Mouse (Mus musculus): Measurements from ENCODE around the gene Espn.
A peak's percentile ranks its signal among the peaks of the same experiment; 100 is the strongest.

The Espn gene

DNA sequence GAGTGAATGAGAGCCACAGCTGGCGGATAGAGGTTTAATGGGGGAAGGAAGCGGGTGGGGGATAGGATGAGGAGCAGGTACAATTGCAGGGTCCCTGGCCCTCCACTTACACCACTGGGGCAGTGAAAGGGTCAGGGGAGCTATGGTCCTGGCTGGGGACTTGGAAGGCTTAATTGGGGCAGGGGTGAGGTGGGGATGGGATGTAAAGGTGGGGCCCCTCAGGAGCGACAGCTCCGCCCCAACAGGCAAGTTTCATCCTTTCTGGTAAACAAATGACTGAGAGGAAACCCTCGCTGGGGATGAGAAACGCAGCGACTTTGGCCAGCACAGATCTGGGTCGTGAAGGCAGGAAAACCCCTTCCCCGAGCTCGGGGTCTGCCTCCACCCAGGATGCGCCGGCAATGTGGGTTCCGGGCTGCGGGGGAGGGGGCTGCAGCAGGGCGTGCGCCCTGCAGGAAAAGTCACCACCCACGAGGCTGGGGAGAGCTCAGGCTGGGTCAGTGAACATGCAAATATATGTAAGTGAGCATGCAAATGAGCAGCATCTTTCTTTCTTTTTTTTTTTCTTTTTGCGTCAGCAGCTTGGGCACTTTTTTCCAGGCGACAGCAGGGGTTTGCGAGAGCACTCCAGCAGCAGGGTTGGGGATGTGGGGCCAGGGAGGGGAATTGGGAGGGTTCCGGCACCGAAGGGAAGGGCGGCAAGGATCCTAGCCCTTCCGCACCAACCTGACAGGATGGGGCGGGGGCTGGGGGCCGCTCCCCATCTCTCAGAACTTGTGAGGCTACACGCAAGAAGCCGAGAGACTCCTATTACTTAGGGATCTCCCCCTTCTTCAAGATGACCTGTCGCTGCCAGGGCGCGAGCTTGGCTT lies 31.6 kb downstream of the Espn start:
- DNase-seq = no peak

DNA sequence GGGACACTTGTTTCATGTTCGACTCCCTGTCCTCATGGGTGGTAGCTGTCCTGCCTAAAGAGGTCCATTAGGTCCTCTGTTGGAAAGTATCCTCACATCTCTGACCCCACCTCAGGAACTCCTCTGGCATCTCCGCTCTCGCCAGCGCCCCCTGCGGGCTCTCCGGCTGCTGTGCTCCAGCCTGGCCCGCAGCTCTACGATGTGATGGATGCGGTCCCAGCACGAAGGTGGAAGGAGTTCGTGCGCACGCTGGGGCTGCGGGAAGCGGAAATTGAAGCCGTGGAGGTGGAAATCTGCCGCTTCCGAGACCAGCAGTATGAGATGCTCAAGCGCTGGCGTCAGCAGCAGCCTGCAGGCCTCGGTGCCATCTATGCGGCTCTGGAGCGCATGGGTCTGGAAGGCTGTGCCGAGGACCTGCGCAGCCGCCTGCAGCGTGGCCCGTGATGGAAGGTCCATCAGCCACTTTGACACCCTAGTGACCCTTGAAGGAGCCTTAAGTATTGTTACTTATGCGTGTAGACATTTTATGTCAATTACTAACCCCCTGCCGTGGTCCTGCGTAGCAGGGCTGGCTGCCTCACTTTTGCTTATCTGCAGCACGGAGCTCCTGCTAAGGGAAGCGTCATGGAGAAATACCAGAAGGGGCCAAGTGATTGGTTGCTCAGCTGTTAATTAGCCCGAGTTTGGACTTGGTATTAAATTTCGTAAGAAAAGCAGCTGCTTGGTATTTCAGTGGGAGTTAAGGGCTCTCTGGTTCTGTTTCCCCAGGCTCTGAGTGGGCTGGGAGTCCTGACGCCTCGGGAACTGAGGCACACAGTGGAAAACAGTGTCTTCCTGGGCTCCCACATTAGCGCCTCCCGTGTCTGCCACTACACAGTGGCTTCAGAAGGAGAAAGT lies 32.5 kb downstream of the Espn start:
- peak; percentile 50 for DNase-seq

DNA sequence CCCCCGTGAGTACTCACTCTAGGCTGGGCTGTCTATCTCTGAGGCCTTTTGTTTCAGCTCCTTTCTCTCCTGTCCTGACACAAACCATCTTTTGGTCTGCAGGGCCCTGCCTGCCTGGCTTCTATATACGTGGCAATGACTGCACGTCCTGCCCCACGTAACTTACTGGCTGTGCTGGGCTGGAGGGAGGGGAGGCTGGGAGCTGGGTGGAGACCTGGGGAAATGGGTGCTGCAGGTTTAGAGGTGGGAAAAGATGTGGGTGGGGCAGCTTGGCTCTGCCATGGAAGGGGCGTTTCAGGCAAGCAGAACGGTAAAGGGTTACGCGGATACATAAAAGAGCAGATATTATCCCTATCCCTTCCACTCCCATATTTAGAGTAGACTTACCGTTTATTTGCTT lies 34.6 kb downstream of the Espn start:
- DNase-seq = no peak

DNA sequence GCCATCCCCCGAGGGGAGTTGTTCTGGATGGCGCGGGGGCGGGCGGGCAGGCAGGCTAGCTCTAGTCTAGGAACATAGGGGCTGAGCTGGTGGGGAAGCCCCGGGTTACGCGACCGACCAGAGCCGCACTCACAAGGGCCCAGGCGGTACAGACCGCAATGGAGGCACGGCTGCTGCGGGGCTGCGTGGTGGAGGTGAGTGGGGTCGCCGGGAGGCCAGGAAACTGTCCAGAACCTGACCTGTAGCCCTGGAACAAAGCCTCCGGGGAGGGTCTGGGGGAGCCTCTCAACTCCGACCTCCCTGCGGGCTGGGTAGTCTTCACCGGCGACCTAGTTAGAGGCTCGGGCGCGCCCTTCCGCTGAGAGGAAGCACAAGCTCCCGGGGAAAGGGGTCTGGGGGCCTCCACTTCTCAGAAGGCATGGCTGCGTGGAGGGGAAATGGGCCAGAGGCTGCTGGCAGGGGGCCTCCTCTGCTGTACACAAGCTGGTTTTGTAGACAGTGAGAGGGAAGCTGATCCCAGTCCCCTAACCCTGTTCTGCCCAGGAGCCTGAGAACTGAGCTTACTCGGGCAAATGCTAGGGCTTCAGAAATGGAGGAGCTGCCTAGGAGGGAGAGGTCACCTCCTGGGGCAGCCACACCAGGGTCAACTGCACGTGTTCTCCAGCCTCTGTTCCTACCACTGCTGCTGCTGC lies 36.1 kb downstream of the Espn start, which contains the start of gene Tnfrsf25:
TSS of gene Tnfrsf25 (plus strand) at position 14 of the 692 bp plus-strand sequence.
- DNase-seq = no peak

DNA sequence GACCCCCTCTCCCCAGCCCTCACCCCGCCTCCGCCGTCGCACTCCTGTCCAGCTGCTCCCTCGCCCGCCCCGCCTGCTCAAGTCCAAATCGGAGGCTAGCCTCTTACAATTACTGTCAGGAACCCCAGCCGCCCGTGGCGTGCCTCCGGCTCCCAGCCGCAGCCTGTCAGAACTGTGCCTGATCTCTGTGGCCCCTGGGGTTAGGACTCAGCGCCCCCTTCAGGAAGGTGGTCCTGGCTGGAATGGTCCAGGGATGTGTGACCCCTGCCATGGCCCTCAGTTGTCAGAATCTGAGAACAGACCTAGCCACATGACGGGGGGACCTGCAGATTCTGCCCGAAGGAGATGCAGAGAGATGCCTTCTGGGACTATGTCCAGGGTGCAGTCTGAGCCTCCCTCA lies 38.1 kb downstream of the Espn start:
- no peak for DNase-seq

DNA sequence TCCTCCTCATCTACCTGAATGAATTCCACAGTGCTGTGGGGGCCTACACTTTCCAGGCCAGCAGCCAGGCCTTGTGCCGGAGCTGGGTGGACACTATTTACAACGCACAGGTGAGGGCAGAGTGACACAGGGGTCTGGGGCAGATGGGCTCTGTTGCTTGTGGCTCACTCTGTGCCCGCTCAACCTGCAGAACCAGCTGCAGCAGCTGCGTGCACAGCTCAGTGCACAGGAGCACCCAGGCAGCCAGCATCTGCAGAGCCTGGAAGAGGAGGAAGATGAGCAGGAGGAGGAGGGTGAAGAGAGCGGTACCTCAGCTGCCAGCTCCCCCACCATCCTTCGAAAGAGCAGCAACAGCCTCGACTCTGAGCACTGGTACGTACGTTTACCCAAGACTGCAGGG lies 39.8 kb downstream of the Espn start:
- DNase-seq = no peak

DNA sequence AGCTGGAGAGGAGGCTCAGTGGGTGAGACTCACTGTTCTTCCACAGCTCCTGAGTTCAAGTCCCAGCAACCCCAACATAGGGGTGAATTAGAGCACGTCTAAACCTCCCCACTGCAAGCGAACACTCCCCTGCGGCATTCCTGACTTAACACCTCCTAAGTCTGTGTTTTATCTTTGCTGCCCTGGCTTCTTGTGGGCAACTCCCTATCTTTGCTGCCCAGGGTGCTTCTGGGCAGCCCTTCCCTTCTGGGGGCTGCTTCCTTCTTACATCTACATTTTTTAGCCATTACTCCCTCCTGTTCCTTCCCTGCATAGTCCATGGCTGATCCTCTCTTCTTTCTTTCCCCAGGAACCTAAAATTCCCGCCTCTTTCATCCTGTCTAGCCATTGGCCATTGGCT lies 41.5 kb downstream of the Espn start:
- DNase-seq = no peak

DNA sequence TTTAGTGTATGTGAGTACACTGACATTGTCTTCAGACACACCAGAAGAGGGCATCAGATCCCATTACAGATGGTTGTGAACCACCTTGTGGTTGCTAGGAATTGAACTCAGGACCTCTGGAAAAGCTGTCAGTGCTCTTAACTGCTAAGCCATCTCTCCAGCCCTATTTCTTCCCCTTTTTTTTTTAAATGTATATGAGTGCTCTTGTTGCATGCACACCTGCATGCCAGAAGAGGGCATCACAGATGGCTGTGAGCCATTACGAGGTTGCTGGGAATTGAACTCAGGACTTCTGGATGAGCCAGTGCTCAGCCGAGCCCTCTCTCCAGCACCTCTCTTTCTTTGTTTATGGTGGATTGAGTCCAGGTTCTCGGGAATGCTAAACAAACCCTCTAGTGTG lies 42.7 kb downstream of the Espn start:
- no peak for DNase-seq

DNA sequence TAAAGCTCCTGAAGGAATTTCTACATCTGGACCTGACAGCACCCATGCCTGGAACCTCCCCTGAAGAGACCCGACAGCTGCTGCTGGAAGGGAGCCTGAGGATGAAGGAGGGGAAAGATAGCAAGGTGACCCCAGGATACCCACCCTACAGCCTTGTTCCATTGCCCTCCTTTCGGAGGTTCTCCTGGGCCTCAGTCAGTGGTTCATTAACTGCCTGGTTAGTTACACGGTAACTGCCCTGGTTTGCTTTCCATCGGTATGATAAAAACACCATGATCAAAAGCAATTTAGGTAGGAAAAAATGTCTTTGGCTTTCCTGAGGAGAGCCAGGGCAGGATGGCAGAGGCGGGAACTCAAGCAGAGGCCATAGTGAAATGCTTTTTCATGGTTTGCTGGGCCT lies 43.5 kb downstream of the Espn start:
- no peak for DNase-seq

DNA sequence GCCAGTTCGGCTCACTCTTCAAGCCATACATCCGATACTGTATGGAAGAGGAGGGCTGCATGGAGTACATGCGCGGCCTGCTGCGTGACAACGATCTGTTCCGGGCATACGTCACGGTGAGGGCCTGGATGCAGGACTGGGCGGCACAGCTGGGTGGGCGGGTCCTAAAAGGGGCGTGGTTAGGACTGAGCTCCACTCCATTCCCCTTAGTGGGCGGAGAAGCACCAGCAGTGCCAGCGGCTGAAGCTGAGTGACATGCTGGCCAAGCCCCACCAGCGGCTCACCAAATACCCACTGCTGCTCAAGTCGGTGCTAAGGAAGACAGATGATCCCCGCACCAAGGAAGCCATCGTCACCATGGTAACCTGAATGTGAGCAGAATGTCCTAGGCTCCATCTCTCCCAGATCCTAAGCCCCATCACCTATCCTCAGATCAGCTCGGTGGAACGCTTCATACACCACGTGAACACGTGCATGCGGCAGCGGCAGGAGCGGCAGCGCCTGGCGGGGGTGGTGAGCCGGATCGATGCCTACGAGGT lies 44.1 kb downstream of the Espn start:
- peak; percentile 76 for DNase-seq

DNA sequence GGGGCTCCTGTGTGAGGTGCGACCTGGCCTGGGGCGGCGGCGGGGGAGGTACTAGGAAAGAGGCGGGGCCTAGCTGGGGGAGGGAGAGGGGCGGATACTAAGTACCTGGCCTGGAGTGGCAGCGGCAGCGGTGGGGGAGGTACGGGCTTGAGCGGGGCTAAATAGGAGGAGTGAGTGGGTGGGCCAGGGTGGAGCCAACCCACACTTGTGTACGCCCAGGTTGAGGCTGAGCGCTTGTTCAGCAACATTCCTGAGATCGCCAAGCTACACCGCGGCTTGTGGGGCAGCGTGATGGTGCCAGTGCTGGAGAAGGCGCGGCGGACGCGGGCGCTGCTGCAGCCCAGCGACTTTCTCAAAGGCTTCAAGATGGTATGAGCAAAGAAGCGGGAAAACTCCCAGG lies 44.7 kb downstream of the Espn start:
- DNase-seq = no peak

DNA sequence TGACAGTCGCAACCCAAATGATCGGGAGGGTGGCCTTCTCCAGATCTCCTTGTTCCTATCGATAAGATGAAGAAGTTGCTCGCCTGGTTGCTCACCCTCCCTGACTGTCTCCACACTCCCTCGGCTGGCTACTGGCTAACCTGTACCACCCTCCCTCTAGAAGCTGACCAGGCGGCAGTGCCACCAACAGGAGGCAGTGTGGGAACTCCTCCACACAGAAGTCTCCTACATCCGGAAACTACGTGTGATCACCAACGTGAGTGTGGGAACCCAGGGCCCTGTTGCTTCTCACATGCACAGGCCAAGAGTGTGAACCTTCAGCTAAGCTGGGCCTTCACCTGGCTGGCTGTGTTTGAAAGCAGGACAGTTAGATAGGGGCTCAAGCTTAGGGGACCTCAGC lies 45.4 kb downstream of the Espn start:
- no peak for DNase-seq

DNA sequence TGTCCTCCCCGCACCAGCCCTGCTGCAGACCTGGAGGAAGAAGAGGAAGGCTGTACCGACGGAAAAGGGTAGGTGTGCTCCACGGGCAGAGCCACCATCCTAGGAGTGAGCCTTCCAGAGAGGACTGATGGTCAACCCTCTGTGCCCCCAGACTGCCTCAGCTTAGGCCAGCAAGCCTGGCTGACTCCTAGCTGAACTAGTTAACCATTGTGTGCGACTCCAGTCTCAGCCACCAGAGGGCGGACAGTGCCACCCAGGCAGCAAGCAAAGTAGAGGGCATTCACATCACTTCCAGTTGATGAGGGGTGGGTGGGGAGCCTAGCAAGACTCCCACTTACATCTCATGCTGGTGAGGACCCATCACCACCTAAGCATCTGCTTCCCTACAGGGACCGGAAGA lies 49.1 kb downstream of the Espn start:
- peak; percentile 71 for DNase-seq

DNA sequence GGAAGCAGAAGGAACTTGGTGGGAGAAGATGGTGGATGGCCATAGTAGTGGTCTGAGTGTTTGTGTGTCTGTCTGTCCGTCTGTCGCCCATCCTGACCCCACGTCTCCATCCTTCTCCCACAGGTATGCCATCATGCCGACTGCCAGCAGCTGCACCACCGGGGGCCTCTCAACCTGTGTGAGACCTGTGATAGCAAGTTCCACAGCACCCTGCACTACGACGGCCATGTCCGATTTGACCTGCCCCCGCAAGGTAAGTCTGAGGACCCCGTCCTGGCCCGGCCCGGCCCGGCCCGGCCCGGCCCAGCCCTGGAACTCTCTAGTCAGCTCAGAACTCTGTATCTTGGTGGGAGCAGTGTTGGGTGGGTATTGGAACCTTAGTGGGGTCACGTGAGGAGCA lies 50.2 kb downstream of the Espn start:
- DNase-seq = no peak

DNA sequence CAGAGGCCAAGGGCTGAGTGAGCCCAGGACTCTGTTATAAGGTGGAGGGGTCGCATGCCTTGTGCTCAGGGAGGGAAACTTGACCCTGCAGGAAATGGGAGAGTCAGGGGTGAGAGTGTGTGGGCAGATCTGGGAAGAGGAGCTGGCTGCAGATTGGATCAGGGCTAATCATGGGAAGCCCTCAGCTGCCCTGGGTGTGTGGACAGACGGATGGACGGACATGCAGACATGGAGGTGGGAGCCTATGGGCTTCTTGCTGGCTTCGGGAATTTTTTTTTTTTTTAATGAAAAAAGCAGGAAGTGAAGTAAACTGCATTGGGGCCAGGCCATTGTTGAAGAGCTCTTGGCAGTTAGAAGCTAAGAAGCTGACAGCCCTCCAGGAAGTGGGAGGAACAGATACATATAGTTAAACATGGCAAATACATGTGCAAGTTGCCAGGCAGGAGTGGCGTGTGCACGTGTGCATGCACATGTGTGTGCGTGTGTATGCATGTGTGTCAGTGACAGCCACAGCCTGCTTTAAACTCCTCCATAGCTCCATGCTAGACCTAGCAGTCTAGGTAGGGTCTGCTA lies 51.0 kb downstream of the Espn start:
- no peak for DNase-seq

DNA sequence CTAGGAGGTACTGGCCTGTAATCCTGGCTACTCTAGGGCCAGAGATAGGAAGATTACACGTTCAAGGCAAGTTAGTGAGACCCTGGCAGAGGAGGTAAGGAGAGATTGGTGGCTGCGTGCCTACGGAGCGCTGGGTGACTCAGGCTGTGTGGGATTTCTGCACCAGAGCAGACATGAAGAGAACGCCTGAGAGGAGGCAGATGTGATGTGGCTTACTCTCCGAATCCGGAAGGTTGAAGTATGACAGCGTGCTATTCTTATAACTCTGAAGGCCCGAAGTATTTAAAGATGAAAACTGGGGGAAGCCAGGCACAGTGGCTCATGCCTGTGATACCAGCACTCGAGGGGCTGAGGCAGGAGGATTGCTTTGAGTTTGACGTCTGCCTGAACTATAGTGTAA lies 51.6 kb downstream of the Espn start:
- peak; percentile 79 for DNase-seq

DNA sequence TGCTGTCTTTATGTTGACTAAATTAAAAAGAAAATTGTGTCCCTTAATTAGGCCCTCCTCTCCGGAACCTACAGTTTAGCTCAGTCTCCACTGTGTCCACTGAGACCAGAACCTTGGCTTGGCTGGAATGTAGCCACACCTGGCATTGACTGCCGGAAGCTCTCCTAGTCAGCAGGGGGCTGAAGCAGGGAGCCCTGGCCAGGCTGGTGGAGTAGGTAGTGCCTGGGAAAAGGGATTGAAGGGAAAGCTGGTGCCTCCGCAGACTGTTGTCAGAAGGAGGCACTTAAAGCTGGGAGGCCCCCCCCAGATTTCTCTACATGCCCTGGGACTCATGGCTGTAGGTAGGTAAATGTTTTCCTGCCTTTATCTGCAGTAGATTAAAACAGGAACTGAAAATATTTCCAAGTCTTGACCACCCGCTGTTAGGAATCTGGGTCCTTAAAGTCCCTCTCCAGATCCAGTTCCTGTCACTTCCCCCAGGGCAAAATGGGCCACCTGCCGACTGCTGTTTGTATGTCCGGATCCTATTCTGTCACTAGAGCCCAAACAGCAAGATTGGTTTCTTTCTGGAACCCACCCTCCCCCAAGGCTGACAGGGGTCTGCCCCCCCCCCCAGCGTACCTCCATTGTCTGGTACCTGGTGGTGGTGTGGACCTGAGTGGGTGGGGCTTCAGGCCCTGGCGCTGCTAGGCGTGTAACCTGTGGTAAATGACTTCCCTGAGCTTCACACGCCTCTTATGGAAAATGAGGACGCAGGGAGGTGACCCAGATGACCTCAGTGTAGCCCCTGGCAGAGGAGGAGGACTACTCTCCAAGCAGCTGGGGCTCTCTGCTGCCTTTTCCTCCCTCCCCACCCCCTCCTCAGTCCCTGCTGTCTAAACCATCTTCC lies 54.0 kb downstream of the Espn start:
- no peak for DNase-seq

DNA sequence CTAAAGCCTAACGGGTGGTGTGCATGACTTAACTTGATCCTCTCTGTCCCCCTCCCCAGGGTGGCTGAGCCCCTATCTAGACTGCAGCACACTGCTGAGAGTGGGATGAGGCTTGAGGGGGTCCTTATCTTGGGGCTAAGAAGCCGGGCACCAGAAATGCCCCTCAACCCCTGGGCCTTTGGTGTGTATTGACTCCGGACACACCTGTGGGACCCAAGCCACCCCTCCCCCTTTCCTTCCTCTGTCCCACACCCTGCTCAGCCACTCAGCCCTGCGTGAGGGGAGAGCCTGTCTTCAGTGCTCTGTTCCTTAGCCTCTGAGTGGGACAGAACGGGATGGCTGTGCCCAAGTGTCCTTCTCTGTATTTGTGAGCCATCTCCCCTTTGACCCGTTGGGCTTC lies 55.2 kb downstream of the Espn start:
- DNase-seq = no peak

DNA sequence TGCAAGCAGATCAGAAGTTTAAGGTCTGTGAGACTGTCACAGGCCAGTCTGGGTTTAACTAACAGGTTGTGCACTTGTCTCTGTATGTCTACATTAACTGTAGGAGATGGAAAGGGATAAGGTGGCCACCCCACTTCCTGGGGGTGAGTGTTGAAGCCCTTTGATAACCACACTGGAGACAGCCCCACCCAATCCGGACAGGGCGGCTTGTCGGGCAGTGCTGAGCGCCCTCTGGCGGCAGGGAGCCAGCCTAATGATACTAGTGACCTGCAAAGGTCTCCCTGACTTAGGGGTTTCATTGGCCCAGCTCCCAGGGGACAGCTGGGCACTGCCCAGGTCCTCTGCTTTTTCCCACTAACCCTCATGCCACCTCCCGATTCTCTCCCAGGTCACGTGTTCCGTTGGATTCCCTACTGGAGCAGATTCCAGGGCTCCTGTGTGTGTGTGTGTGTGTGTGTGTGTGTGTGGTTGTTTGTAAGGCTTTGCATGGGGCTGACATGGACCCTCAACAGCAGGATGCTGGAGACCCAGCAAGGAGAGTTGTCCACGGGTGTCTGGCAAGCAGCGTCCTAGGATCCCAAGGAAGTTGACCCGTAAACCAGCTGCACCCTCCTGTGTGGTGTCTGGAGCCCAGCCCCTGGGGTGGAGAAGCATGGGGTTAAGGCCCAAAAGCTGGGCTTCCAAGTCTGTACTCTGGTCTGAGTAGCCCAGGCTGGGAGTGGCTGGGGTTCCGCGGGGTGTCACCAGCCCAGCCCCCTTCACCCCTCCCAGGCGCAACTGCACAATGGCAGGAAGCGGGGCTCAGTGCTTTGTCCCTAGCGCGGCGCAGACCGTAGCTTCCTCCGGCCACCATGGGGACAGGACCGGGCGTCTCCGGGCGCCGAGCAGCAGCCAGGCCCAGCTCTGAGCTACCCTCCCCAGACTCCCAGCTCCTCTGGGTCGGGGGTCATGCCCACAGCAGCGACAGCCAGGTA lies 55.9 kb downstream of the Espn start:
- DNase-seq = no peak

DNA sequence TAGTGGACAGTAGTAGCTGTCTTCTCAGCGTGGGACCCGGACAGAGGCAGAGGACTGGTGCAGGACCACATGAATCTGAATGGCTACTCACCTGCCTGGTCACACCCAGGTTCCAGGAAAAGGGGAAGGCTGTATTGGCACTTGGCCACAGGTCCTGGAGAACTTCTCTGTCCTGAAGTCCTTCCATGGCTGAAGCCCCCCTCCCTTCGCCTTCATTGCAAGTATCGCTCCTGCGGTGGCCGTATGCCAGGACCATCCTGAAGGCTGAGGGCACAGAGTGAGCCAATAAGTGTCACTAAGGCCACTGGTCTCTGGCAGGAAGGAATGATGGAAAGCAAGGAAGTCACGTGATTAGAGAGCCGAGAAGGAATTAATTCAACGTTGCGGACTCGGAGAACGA lies 57.9 kb downstream of the Espn start:
- DNase-seq = no peak

All from right cerebral cortex, postnatal 25 days (tissue).